Mouse (Mus musculus) fat pad, adult 2 months (tissue): ENCODE measurements around the gene Nlrc4.

ENCODE experiments used
- DNase-seq: peaks from one replicate; pipeline ENCODE4 v3.0.0-alpha.2; 2011; ENCODE audit warnings: low read depth, low spot score; ENCODE audit errors: extremely low read depth

The Nlrc4 gene

GRCm38 (mm10) chr17:74431481-74431880 lies 27.5 kb downstream of the Nlrc4 start:
- DNase-seq: no peak

- no peak for DNase-seq
Measured at GRCm38 (mm10) chr17:74430074-74430473, 28.9 kb downstream of the Nlrc4 start.

- DNase-seq: no peak
Measured at GRCm38 (mm10) chr17:74424401-74425005, 34.4 kb downstream of the Nlrc4 start.

GRCm38 (mm10) chr17:74420656-74421055 lies 38.3 kb downstream of the Nlrc4 start:
- DNase-seq: no peak

- no peak for DNase-seq
Measured at GRCm38 (mm10) chr17:74418171-74418570, 40.8 kb downstream of the Nlrc4 start.

- no peak for DNase-seq
Measured at GRCm38 (mm10) chr17:74416841-74417360, 42.0 kb downstream of the Nlrc4 start.

GRCm38 (mm10) chr17:74414671-74415070 lies 44.3 kb downstream of the Nlrc4 start:
- DNase-seq: no peak

GRCm38 (mm10) chr17:74413324-74413723 lies 45.6 kb downstream of the Nlrc4 start:
- no peak for DNase-seq

- peak; percentile 13 for DNase-seq
Measured at GRCm38 (mm10) chr17:74409722-74410121, 49.2 kb downstream of the Nlrc4 start.

- no peak for DNase-seq
Measured at GRCm38 (mm10) chr17:74406487-74406886, 52.5 kb downstream of the Nlrc4 start.

GRCm38 (mm10) chr17:74402486-74403222 lies 56.3 kb downstream of the Nlrc4 start:
- DNase-seq: no peak

GRCm38 (mm10) chr17:74397173-74397572 lies 61.8 kb downstream of the Nlrc4 start:
- no peak for DNase-seq

- no peak for DNase-seq
Measured at GRCm38 (mm10) chr17:74396766-74397165, 62.2 kb downstream of the Nlrc4 start.

- peak; percentile 58 for DNase-seq
Measured at GRCm38 (mm10) chr17:74395383-74396065, 63.4 kb downstream of the Nlrc4 start, which contains the start of gene Slc30a6. Slc30a6 (plus strand) TSS chr17:74395608.

GRCm38 (mm10) chr17:74394855-74395254 lies 64.1 kb downstream of the Nlrc4 start:
- no peak for DNase-seq

GRCm38 (mm10) chr17:74394381-74394780 lies 64.6 kb downstream of the Nlrc4 start:
- DNase-seq: no peak

- no peak for DNase-seq
Measured at GRCm38 (mm10) chr17:74389847-74390246, 69.1 kb downstream of the Nlrc4 start.

- no peak for DNase-seq
Measured at GRCm38 (mm10) chr17:74386657-74387056, 72.3 kb downstream of the Nlrc4 start.

- DNase-seq: peak; percentile 31
Measured at GRCm38 (mm10) chr17:74376916-74377315, 82.0 kb downstream of the Nlrc4 start.
